Comparison of ENCODE assay signal across 12 mouse cellular contexts in the genomic region with DNA sequence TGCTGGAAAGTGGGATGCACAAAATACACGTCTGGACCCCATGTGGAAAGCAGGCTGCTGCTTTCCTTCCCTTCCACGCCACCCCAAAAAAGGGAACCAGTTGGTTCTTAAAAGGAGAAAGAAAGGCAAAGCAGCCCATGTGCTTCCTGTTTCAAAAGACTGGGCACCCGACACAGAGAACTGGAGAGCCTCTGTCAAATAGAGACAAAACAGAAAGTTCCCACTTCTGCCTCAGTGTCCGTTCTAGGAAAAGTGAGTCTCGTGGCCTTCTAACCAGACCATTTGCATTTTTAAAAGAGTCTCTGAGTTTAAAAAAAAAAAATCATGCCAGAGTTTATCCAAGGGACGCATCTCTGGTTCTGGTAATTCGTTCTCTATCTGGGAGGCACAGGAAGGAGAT. TPM values are rescaled to one million over a fixed set of nuclear protein-coding genes. Genes with fewer than 3 reads are reported as not detected.
DNase-seq lines count a peak whose midpoint lies in the region; ATAC-seq and TF ChIP-seq lines count a peak whose summit lies in the region.
"Had no signal": no experiment of that assay in that cellular context is flagged by ENCODE, and none has a peak within 500 bp of the region (broad histone marks: within the 10 kb centered on the region; RNA-seq: fewer than 3 reads in every experiment).

No protein-coding gene starts in this region.

- no peak overlapping the region for H3K27ac ChIP-seq in lung, postnatal 0 days (ENCODE audit: low read length)
- peak overlapping the region; percentile 44; the same call in 1 of the 2 replicates for H3K27ac ChIP-seq in liver, postnatal 0 days (ENCODE audit: low read depth)
- H3K27ac ChIP-seq: limb, embryonic 13.5 days; midbrain, embryonic 12.5 days; neural tube, embryonic 13.5 days; stomach, postnatal 0 days had no signal

- no peak for TF ChIP-seq EP300 in lung, postnatal 0 days (IDR thresholded peaks at IDR 0.05)
- TF ChIP-seq EP300 in liver, postnatal 0 days (IDR thresholded peaks at IDR 0.05; ENCODE audit: low read depth): 0 out of 2 replicates have a peak, but pooled peaks have one; percentile 29

- H3K27me3 ChIP-seq in lung, postnatal 0 days (replicated peaks; ENCODE audit: insufficient read depth, low read length): no peaks in the 10 kb centered on the region
- H3K27me3 ChIP-seq in liver, postnatal 0 days (ENCODE audit: insufficient read depth, low read length): no peaks in the 10 kb centered on the region
- H3K27me3 ChIP-seq: limb, embryonic 13.5 days; midbrain, embryonic 12.5 days; neural tube, embryonic 13.5 days had no signal

- DNase-seq in gastrocnemius, adult 18-20 months (ENCODE audit: low spot score): peak; percentile 5
- no peak for DNase-seq in gastrocnemius, postnatal 10 days
- DNase-seq in lung, postnatal 0 days (ENCODE audit: low spot score): peak; percentile 19
- no peak for DNase-seq in lung, postnatal 10 days
- peak; percentile 25 for DNase-seq in liver, postnatal 0 days
- DNase-seq in spleen, postnatal 4 days (ENCODE audit: low spot score in 2 of 2): peak; percentile 46 to 64
- no peak for DNase-seq in frontal cortex, postnatal 36 days (ENCODE audit: low spot score in 2 of 2)
- DNase-seq in left cerebral cortex, postnatal 36 days (ENCODE audit: low spot score in 2 of 2): no peak

- intact Hi-C loops in left cerebral cortex, postnatal 36 days (cut with DNase I): no loop called here

- H3K9ac ChIP-seq in lung, postnatal 0 days (replicated peaks; ENCODE audit: low read depth): no peak overlapping the region
- no peak overlapping the region for H3K9ac ChIP-seq in liver, postnatal 0 days (replicated peaks)
- H3K9ac ChIP-seq: limb, embryonic 13.5 days; midbrain, embryonic 12.5 days; neural tube, embryonic 13.5 days had no signal

- ATAC-seq in lung, postnatal 0 days: no peak
- peak; percentile 31; the same call in 1 of the 2 replicates for ATAC-seq in liver, postnatal 0 days

- no peak overlapping the region for H3K4me2 ChIP-seq in lung, postnatal 0 days (replicated peaks; ENCODE audit: low read depth, low read length)
- H3K4me2 ChIP-seq in liver, postnatal 0 days (ENCODE audit: low read depth, low read length): peak overlapping the region; percentile 24; the same call in 1 of the 2 replicates
- H3K4me2 ChIP-seq: limb, embryonic 13.5 days; midbrain, embryonic 12.5 days; neural tube, embryonic 13.5 days had no signal

- TF ChIP-seq CTCF in lung, postnatal 0 days (IDR thresholded peaks at IDR 0.05): no peak
- no peak for TF ChIP-seq CTCF in liver, postnatal 0 days (IDR thresholded peaks at IDR 0.05; ENCODE audit: low read depth)

- WGBS in lung, postnatal 0 days: 62% methylated on average over 7 of the region's 7 CpGs
- 24% methylated on average over 7 of the region's 7 CpGs for WGBS in liver, postnatal 0 days (ENCODE audit: insufficient replicate concordance)

- H3K36me3 ChIP-seq in lung, postnatal 0 days (ENCODE audit: insufficient read depth, low read length): no peaks in the 10 kb centered on the region
- H3K36me3 ChIP-seq in liver, postnatal 0 days (replicated peaks; ENCODE audit: insufficient read depth, low read length): no peaks in the 10 kb centered on the region
- H3K36me3 ChIP-seq: limb, embryonic 13.5 days; midbrain, embryonic 12.5 days; neural tube, embryonic 13.5 days had no signal

- H3K4me1 ChIP-seq in lung, postnatal 0 days (ENCODE audit: insufficient read depth, low read depth, low read length): no peaks in the 10 kb centered on the region
- H3K4me1 ChIP-seq in liver, postnatal 0 days (ENCODE audit: insufficient read depth): no peaks in the 10 kb centered on the region

- H3K9me3 ChIP-seq in lung, postnatal 0 days (ENCODE audit: low read length): no peaks in the 10 kb centered on the region
- H3K9me3 ChIP-seq in liver, postnatal 0 days (ENCODE audit: low read length): no peaks in the 10 kb centered on the region
- H3K9me3 ChIP-seq: limb, embryonic 13.5 days; midbrain, embryonic 12.5 days; neural tube, embryonic 13.5 days had no signal

- no peak overlapping the region for H3K4me3 ChIP-seq in lung, postnatal 0 days (ENCODE audit: low read depth, low read length)
- no peak overlapping the region for H3K4me3 ChIP-seq in liver, postnatal 0 days (ENCODE audit: low read depth, low read length)
- H3K4me3 ChIP-seq: limb, embryonic 13.5 days; midbrain, embryonic 12.5 days; neural tube, embryonic 13.5 days had no signal

RNA-seq across cellular contexts. Expression of gene Zbtb18, which starts 47.7 kb away (rescaled TPM):
- total RNA-seq in gastrocnemius, adult 18-20 months (2021): 100 to 1,000 TPM; 107 to 125 TPM
- 10 to 100 TPM; 84.3 to 88.7 TPM for total RNA-seq in gastrocnemius, postnatal 10 days (2021)
- 2.0 and 3.0 TPM in 2 replicates for polyA plus RNA-seq in lung, postnatal 0 days (2015; fragmentation: Nextera tagmentation; extraction: Ambion mirVana)
- polyA plus RNA-seq in liver, postnatal 0 days (2015; fragmentation: Nextera tagmentation; extraction: Ambion mirVana): 1.5 TPM in 2 replicates
- total RNA-seq in left cerebral cortex, postnatal 36 days (2021): 100 to 1,000 TPM; 354 to 392 TPM

Comparison
In these comparisons a context has a peak if more than half of its experiments do, and no peak if none do; other contexts are left out.
1. DNase-seq: peak in gastrocnemius, adult 18-20 months (single experiment), lung, postnatal 0 days (single experiment), liver, postnatal 0 days (single experiment) and spleen, postnatal 4 days (2 of 2); none in gastrocnemius, postnatal 10 days (single experiment), lung, postnatal 10 days (single experiment), frontal cortex, postnatal 36 days (0 of 2) and left cerebral cortex, postnatal 36 days (0 of 2).